Mouse (Mus musculus): ENCODE measurements around the gene Sfn. TPM values are rescaled to one million over a fixed set of nuclear protein-coding genes. Genes with fewer than 3 reads are reported as not detected.
"Not testable (repeated sequence)": the region's sequence is repeated elsewhere in the genome, so short reads cannot be mapped to it uniquely, and the experiment has no call there.

The Sfn gene
- polyA plus RNA-seq (2017; shearing (Covaris generic)) = 10 to 100 TPM; 24.7 to 29.7 TPM

DNA sequence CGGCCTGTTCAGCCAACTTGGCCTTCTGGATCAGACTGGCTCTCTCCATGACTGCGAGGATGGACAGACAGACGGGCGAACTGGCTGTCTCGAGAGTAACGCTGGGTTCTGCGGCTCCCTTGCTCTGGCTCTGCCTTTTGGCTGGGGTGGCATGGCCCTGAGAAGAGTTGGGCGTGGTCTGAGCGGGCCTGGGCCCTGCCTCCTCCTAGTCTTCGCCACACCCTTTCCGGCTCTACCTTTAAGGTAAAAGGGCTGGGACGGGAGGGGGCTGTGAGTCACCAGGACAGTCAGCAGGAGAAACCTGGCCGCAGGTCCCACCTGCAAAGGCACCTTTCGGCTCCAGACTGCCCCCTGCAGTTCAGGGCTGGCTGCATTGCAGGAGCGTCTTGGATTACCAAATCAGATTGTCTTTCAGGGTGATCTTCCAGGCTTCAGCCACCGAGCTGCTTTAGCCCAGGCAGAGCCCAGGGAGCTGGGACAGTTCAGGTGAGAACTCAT, at the start of gene Sfn:
Sfn (minus strand) TSS at position 448 of the 498 bp plus-strand sequence.
- peak; percentile 55 for ATAC-seq

- ATAC-seq = no peak
Measured at GRCm38 (mm10) chr4:133651445-133651844, 49.5 kb upstream of the Sfn start.

- ATAC-seq = peak; percentile 97
Measured at GRCm38 (mm10) chr4:133649989-133650699, 48.2 kb upstream of the Sfn start, which contains the start of gene Zdhhc18. Zdhhc18 (minus strand) TSS chr4:133650154.

GRCm38 (mm10) chr4:133649464-133649863, 47.5 kb upstream of the Sfn start:
- ATAC-seq = not testable (repeated sequence)

GRCm38 (mm10) chr4:133645680-133646079, 43.7 kb upstream of the Sfn start:
- no peak for ATAC-seq

DNA sequence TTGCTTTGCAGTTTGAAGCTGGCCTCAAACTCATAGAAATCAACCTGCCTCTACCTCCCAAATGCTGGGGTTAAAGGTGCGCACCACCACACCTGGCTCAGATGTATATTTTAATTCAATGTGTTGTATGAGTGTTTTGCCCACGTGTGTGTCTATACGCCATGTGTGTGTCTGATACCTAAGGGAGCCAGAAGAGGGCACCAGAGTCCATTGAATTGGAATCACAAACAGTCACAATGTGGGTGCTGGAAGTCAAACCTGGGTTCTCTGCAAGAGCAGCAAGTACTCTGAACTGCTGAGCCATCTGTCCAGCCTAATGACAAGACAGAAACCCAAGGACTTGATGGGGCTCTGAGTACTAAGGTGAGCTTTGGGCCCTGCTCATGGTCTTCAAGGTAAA, 43.2 kb upstream of the Sfn start:
- no peak for ATAC-seq

DNA sequence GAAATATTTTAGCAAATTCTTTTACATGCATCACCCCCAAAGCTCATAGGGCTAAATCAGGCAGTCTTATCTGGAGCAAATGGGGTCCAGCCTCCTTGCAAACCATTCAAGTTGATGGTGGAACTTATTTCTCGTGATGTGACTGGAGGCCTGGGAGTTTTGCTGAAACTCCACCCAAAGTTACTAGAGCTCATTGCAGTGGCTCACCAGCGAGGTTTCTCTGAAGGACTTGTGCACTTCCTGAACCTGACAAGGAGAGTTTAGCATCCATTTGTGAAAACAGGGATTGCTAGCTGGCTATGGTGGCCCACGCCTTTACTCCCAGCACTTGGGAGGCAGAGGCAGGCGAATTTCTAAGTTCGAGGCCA, 32.1 kb upstream of the Sfn start:
- ATAC-seq = no peak

- ATAC-seq = peak; percentile 70
Measured at GRCm38 (mm10) chr4:133633332-133634042, 31.5 kb upstream of the Sfn start.

DNA sequence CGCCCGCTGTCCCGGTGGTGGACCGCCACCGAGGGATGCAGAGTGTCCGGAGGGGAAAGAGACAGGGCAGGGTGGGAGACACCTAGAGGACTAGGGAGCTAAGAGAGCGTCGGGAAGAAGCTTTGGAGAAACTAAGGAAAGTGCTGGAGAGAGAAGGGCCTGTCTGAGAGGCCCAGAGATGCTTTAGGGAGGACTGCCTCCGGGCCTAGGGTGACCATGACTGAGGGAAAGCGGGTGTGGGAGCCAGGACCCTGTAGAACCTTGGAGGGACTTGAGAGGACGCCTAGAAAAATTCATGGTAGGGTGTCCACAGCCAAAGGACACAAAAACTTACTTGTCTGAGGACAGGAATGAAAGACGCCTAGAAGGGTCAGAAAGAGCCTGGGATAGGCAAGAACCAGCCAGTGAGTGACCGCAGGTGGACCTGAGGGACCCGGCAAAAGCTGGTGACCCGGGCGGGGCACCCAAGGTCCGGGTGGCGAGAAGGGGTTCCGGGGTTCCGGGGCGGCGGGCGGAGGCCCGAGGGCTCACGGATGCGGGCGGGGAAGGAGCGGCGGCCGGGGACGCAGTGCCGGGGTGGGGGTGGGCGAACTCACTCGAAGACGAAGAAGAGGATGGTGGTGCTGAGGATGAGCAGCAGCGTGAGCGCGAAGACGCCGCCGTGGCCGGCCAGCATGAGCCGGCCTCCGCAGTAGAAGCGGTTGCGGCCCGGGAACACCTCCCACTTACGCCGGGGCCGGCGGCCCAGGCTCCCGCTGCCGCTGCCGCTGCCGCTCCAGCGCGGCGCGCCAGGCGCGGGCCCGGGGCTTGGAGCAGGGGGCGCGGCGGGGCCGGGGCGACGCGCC, 30.7 kb upstream of the Sfn start:
- ATAC-seq = peak; percentile 30

GRCm38 (mm10) chr4:133631769-133632411, 29.9 kb upstream of the Sfn start:
- ATAC-seq = no peak

- no peak for ATAC-seq
Measured at GRCm38 (mm10) chr4:133631071-133631768, 29.3 kb upstream of the Sfn start.

GRCm38 (mm10) chr4:133630326-133630920, 28.5 kb upstream of the Sfn start:
- ATAC-seq = no peak

GRCm38 (mm10) chr4:133629191-133629590, 27.2 kb upstream of the Sfn start:
- peak; percentile 50 for ATAC-seq

DNA sequence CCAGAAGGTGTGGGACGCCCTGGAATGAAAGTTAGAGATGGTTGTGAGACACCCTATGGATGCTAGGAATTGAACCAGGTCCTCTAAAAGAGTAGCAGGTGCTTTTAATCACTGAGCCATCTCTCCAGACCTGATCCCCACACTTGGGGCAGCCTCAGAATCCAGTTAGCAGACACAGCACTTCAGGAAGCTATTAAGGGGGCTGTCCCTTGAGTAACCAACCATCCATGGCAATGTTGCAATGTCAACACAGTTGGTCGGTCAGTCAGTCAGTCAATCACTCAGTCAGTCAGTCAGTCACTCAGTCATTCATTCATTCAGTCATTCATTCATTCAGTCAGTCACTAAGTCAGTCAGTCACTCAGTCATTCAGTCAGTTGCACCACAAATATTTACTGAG, 26.5 kb upstream of the Sfn start:
- ATAC-seq = no peak

DNA sequence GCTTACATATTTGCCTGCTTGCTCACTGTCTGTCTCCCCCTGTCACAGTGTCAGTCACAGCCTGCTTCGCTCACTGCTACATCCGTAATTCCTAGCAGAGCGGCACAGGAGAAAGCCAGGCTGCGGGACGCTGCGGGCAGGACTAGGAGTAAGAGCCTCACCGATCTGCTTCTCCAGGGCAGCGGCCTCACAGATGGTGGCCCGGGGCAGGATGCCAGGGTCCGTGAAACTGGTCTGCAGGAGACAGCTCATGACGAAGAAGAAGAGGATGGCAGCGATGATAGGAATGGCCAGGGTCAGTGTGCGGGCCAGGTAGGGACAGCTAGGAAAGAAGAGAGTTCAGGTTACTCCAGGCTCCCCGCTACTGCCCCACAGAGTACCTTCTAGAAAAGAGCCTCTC, 25.1 kb upstream of the Sfn start:
- ATAC-seq = no peak

DNA sequence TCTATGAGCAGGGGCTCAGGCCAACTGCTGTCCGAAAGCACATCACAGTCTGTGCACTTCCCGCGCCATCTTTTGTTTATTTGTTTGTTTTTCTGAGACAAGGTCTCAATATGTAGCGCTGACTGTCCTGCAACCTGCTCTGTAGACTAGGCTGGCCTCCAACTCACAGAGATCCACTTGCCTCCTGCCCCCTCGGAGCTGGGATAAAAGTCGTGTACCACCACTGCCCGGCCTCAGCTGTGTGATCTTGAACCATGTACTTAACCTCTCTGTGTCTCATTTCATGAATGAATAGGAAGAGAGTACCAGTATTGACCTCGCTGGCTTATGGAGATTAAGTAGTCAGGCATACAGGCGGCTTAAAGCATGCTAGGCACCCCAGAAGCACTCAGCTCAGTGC, 24.7 kb upstream of the Sfn start:
- ATAC-seq = no peak

DNA sequence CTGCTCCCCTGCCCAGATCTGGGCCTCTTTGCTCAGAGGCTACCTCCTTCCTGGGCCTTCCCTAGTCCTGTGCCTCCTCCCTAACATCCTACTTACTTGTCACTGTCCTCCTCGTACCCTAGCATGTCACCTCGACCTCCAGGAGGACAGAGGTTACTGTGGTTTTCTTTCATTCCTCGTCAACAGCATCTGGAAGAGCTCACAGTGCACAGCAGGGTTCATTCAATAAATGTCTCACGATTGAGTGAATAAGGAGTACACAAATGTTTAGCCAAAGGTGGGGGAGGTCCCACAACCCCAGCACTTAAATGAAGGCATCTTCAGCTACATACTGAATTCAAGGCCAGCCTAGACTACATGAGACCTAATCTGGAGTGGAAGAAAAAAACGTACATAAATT, 24.3 kb upstream of the Sfn start:
- peak; percentile 3 for ATAC-seq

DNA sequence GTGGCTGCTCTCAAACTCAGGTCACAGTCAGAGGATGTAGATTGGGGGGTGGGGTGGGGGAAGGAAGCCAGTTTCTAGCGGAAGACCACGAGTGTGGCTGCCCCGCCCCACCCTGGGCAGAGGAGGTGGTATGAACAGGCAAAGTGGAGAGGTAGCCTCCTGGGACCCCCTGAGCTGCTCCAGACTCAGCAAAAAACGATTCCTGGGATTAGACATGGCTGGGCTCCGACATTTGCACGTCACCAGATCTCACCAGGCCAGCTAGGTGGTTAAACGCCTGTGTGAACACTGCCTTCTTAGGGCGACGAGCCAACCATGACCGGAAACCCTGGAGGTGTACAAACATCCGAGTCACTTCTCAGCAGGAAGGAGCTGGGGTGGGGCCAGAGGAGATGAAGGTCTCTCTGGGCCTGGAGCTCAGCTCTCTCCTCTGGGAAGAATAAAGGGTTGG, 23.7 kb upstream of the Sfn start:
- peak; percentile 58 for ATAC-seq

DNA sequence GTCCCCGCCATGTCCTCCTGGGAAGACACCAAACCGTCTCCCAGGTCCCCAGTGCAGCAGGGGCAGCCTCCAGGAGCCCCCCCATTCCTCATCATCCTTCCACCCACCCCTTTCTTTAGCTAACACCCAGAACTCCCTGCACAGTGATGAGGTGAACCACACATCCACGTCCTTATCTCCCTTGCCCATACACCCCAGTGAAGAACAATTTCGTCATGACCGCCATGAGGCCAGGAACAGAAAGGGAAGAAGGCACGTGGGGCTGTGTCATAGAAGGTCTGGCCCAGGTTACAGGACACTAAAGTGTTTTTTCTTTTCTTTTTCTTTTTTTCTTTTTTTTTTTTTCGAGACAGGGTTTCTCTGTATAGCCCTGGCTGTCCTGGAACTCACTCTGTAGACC, 22.9 kb upstream of the Sfn start:
- ATAC-seq = no peak

GRCm38 (mm10) chr4:133622161-133622695, 20.3 kb upstream of the Sfn start:
- peak; percentile 68 for ATAC-seq

DNA sequence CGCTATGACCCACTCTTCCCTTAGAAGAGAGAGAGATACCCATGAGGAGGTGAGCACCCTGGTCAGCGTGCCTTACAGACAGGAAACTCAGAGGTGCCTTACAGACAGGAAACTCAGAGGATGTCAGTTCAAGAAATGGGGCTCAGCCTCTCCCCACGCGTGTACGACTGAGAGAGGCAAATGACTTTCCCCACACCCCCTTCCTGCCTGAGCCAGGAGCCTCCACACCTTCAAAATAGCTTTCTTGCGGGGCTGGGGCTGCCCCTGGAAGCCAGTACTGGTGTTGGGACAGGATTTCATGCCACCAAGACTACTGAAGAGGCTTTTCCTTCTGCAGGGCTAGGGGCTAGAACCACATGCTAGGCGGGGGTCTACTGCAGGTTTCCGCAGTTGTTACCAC, 18.7 kb upstream of the Sfn start:
- ATAC-seq = peak; percentile 69
